Mouse (Mus musculus) duodenum, adult 2 months (tissue): ENCODE measurements around the gene Zfp384. TPM values are rescaled to one million over a fixed set of nuclear protein-coding genes. Genes with fewer than 3 reads are reported as not detected.

Experiments used
- polyA plus RNA-seq: library from polyadenylated mRNA; depleted of rRNA; stranded (reverse); fragments of >200 nt; gene quantifications from 2 replicates; pipeline ENCODE4 v1.2.3, GENCODE M21; 2012; ENCODE audit warnings: low replicate concordance; rRNA removed

Gene Zfp384
- polyA plus RNA-seq: 34.6 and 47.6 TPM in 2 replicates

GRCm38 (mm10) chr6:125009129-125009180 is at the start of gene Zfp384:
TSS of gene Zfp384 (plus strand) at chr6:125009145.

GRCm38 (mm10) chr6:124965088-124965719 is 43.7 kb upstream of the Zfp384 start, which contains the start of gene Cops7a:
TSS of gene Cops7a (minus strand) at chr6:124965538.

GRCm38 (mm10) chr6:124996551-124997501 is 12.1 kb upstream of the Zfp384 start, which contains the start of gene Pianp:
TSS of gene Pianp (plus strand) at chr6:124996694.

GRCm38 (mm10) chr6:125039533-125040153 is 30.7 kb downstream of the Zfp384 start, which contains the start of gene Ing4:
TSS of gene Ing4 (plus strand) at chr6:125039760.

GRCm38 (mm10) chr6:125049678-125050077 is 40.7 kb downstream of the Zfp384 start, which contains the start of gene Acrbp:
TSS of gene Acrbp (plus strand) at chr6:125049689.

GRCm38 (mm10) chr6:125067571-125067995 is 58.6 kb downstream of the Zfp384 start, which contains the start of gene Lpar5:
TSS of gene Lpar5 (plus strand) at chr6:125067920.

Other genes starting within 250 kb of the Zfp384 start
- gene Eno2, start 239.5 kb upstream of the Zfp384 start, polyA plus RNA-seq: 2.6 and 3.2 TPM in 2 replicates
- 0.09 and 0.30 TPM in 2 replicates for gene Lrrc23, start 229.4 kb upstream of the Zfp384 start, polyA plus RNA-seq
- 21.3 and 42.0 TPM in 2 replicates for gene Spsb2, start 200.5 kb upstream of the Zfp384 start, polyA plus RNA-seq
- 448 and 753 TPM in 2 replicates for gene Tpi1, start 194.8 kb upstream of the Zfp384 start, polyA plus RNA-seq
- gene Usp5, start 179.7 kb upstream of the Zfp384 start, polyA plus RNA-seq: 41.6 and 63.1 TPM in 2 replicates
- gene Cdca3, start 179.6 kb upstream of the Zfp384 start, polyA plus RNA-seq: 53.1 and 53.5 TPM in 2 replicates
- gene Gnb3, start 168.9 kb upstream of the Zfp384 start, polyA plus RNA-seq: 0.14 and 0.31 TPM in 2 replicates
- gene P3h3, start 151.4 kb upstream of the Zfp384 start, polyA plus RNA-seq: 5.8 and 11.2 TPM in 2 replicates
- 0.65 and 1.6 TPM in 2 replicates for gene Gpr162, start 145.2 kb upstream of the Zfp384 start, polyA plus RNA-seq
- gene Cd4, start 120.9 kb upstream of the Zfp384 start, polyA plus RNA-seq: 2.8 and 4.7 TPM in 2 replicates
- 3.0 and 7.5 TPM in 2 replicates for gene Lag3, start 97.4 kb upstream of the Zfp384 start, polyA plus RNA-seq
- 874 and 2,100 TPM in 2 replicates for gene Ptms, start 89.0 kb upstream of the Zfp384 start, polyA plus RNA-seq
- gene Mlf2, start 77.8 kb upstream of the Zfp384 start, polyA plus RNA-seq: 369 and 581 TPM in 2 replicates
- 120 and 168 TPM in 2 replicates for gene Cops7a, start 43.6 kb upstream of the Zfp384 start, polyA plus RNA-seq
- 3.2 and 4.2 TPM in 2 replicates for gene Pianp, start 12.5 kb upstream of the Zfp384 start, polyA plus RNA-seq
- gene Ing4, start 30.6 kb downstream of the Zfp384 start, polyA plus RNA-seq: 32.0 and 39.8 TPM in 2 replicates
- 11.1 and 17.9 TPM in 2 replicates for gene Acrbp, start 40.5 kb downstream of the Zfp384 start, polyA plus RNA-seq
- 129 and 167 TPM in 2 replicates for gene Lpar5, start 58.8 kb downstream of the Zfp384 start, polyA plus RNA-seq
- gene Chd4, start 86.8 kb downstream of the Zfp384 start, polyA plus RNA-seq: 19.3 and 20.9 TPM in 2 replicates
- gene Nop2, start 122.8 kb downstream of the Zfp384 start, polyA plus RNA-seq: 6.3 and 8.1 TPM in 2 replicates
- 8.8 and 10.6 TPM in 2 replicates for gene Iffo1, start 136.1 kb downstream of the Zfp384 start, polyA plus RNA-seq
- gene Gapdh, start 157.3 kb downstream of the Zfp384 start, polyA plus RNA-seq: 4,213 and 4,236 TPM in 2 replicates
- 47.2 and 47.9 TPM in 2 replicates for gene Ncapd2, start 182.6 kb downstream of the Zfp384 start, polyA plus RNA-seq
- gene Mrpl51, start 182.7 kb downstream of the Zfp384 start, polyA plus RNA-seq: 36.1 and 67.8 TPM in 2 replicates
- 6.9 and 10.7 TPM in 2 replicates for gene Vamp1, start 206.4 kb downstream of the Zfp384 start, polyA plus RNA-seq
- gene Tapbpl, start 222.7 kb downstream of the Zfp384 start, polyA plus RNA-seq: 25.3 and 44.5 TPM in 2 replicates
- 1.6 and 3.5 TPM in 2 replicates for gene Cd27, start 227.9 kb downstream of the Zfp384 start, polyA plus RNA-seq